Mouse (Mus musculus): Measurements from ENCODE around the gene Olfr1496. TPM values are rescaled to one million over a fixed set of nuclear protein-coding genes. Genes with fewer than 3 reads are reported as not detected.
"Not testable (repeated sequence)": the region's sequence is repeated elsewhere in the genome, so short reads cannot be mapped to it uniquely, and the experiment has no call there.

Gene Olfr1496
- not detected in 2 replicates for polyA plus RNA-seq (2014; fragmentation: Nextera tagmentation; extraction: Ambion mirVana)

GRCm38 (mm10) chr19:13777578-13777977 is at the start of gene Olfr1496:
Olfr1496 (plus strand) TSS chr19:13777878.
- H3K9me3 ChIP-seq (ENCODE audit: control insufficient read depth, low read length) = no peaks in the 10 kb centered on the region
- H3K27ac ChIP-seq (replicated peaks in 1 of 2; ENCODE audit: control insufficient read depth in 1 of 2, insufficient read depth in 1 of 2, low read depth in 2 of 2, low read length in 2 of 2) = no peak within 1 kb of the TSS
- no peak within 1 kb of the TSS for H3K4me2 ChIP-seq (ENCODE audit: low read length)
- H3K4me1 ChIP-seq (ENCODE audit: control insufficient read depth in 2 of 2, insufficient read depth in 2 of 2, low read length in 2 of 2) = no peaks in the 10 kb centered on the region
- no peaks in the 10 kb centered on the region for H3K36me3 ChIP-seq (ENCODE audit: control insufficient read depth, insufficient read depth, low read length)
- H3K27me3 ChIP-seq (ENCODE audit: control insufficient read depth, insufficient read depth, low read length) = no peaks in the 10 kb centered on the region
- 76% methylated on average over 1 of the region's 1 CpGs for WGBS
- ATAC-seq (ENCODE audit: insufficient number of reproducible peaks, insufficient read depth, low FRiP score, low read depth) = no peak
- H3K9ac ChIP-seq (ENCODE audit: low read length) = no peak within 1 kb of the TSS
- H3K4me3 ChIP-seq (ENCODE audit: control insufficient read depth in 1 of 2, insufficient read depth in 1 of 2, low read depth in 1 of 2, low read length in 2 of 2) = no peak within 1 kb of the TSS

DNA sequence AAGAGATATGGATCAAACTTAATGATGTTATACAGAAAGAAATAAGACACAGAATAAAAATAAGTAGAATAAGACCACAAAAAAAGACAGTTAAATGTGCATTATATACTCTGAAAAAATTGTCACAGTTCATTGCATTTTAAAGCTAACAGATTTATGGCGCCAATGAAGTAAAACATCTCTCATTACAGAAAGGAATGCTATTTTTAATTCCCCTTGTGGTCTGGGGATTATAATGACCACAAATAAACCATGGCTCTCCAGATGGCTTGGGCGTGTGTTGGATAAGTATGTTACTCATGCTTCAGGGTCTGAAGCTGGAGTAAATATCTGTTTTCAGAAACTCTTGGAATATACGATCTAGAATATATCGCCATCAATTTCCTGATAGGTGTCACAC is 38.2 kb upstream of the Olfr1496 start, which contains the start of gene Olfr1494:
TSS of gene Olfr1494 (plus strand) at position 301 of the 400 bp plus-strand sequence.
- Histone ChIP-seq H3K4me2 (ENCODE audit: low read length) (no peak within 1 kb of the TSS), H3K27ac (replicated peaks in 1 of 2; ENCODE audit: control insufficient read depth in 1 of 2, insufficient read depth in 1 of 2, low read depth in 2 of 2, low read length in 2 of 2) (no peak within 1 kb of the TSS), H3K27me3 (ENCODE audit: control insufficient read depth, insufficient read depth, low read length) (no peaks in the 10 kb centered on the region), H3K4me3 (ENCODE audit: control insufficient read depth in 1 of 2, insufficient read depth in 1 of 2, low read depth in 1 of 2, low read length in 2 of 2) (no peak within 1 kb of the TSS), H3K9me3 (ENCODE audit: control insufficient read depth, low read length) (peaks cover 3% of the 10 kb centered on the region; the same call in 1 of the 2 replicates), H3K36me3 (ENCODE audit: control insufficient read depth, insufficient read depth, low read length) (no peaks in the 10 kb centered on the region), H3K4me1 (ENCODE audit: control insufficient read depth in 2 of 2, insufficient read depth in 2 of 2, low read length in 2 of 2) (no peaks in the 10 kb centered on the region), H3K9ac (ENCODE audit: low read length) (no peak within 1 kb of the TSS)
- no peak for ATAC-seq (ENCODE audit: insufficient number of reproducible peaks, insufficient read depth, low FRiP score, low read depth)
- 82% methylated on average over 4 of the region's 4 CpGs for WGBS

GRCm38 (mm10) chr19:13749366-13749765 is 28.3 kb upstream of the Olfr1496 start:
- no peak for ATAC-seq (ENCODE audit: insufficient number of reproducible peaks, insufficient read depth, low FRiP score, low read depth)
- Histone ChIP-seq H3K9me3 (ENCODE audit: control insufficient read depth, low read length) (no peaks in the 10 kb centered on the region), H3K4me2 (ENCODE audit: low read length) (no peak overlapping the region), H3K9ac (ENCODE audit: low read length) (no peak overlapping the region), H3K27me3 (ENCODE audit: control insufficient read depth, insufficient read depth, low read length) (no peaks in the 10 kb centered on the region), H3K27ac (replicated peaks in 1 of 2; ENCODE audit: control insufficient read depth in 1 of 2, insufficient read depth in 1 of 2, low read depth in 2 of 2, low read length in 2 of 2) (no peak overlapping the region), H3K36me3 (ENCODE audit: control insufficient read depth, insufficient read depth, low read length) (no peaks in the 10 kb centered on the region), H3K4me1 (ENCODE audit: control insufficient read depth in 2 of 2, insufficient read depth in 2 of 2, low read length in 2 of 2) (no peaks in the 10 kb centered on the region), H3K4me3 (ENCODE audit: control insufficient read depth in 1 of 2, insufficient read depth in 1 of 2, low read depth in 1 of 2, low read length in 2 of 2) (no peak overlapping the region)
- 67% methylated on average over 1 of the region's 1 CpGs for WGBS

DNA sequence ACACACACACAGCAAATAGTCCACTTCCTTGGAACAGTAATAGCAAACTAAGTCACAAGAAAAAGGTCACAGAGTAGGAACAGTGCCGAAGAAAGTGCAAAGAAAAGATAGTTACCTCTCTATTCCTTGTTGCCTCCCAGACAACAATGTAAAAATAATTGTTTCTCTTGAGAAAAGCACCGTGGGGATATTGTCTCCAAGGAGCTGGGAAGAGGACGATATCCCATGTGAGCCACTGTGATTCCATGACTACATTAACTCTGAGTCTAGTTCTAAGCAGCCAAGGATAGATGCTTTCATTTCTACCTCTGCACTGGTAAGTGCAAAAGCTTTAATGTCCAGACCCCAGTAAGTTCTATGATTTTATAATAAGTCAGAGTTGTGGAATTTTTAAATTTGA is 13.4 kb upstream of the Olfr1496 start, which contains the start of gene Olfr1495:
TSS of gene Olfr1495 (plus strand) at position 301 of the 400 bp plus-strand sequence.
- WGBS = 59% methylated on average over 3 of the region's 3 CpGs
- Histone ChIP-seq H3K4me1 (ENCODE audit: control insufficient read depth in 2 of 2, insufficient read depth in 2 of 2, low read length in 2 of 2) (no peaks in the 10 kb centered on the region), H3K27me3 (ENCODE audit: control insufficient read depth, insufficient read depth, low read length) (no peaks in the 10 kb centered on the region), H3K4me2 (ENCODE audit: low read length) (no peak within 1 kb of the TSS), H3K9ac (ENCODE audit: low read length) (no peak within 1 kb of the TSS), H3K36me3 (ENCODE audit: control insufficient read depth, insufficient read depth, low read length) (no peaks in the 10 kb centered on the region), H3K27ac (replicated peaks in 1 of 2; ENCODE audit: control insufficient read depth in 1 of 2, insufficient read depth in 1 of 2, low read depth in 2 of 2, low read length in 2 of 2) (no peak within 1 kb of the TSS), H3K9me3 (ENCODE audit: control insufficient read depth, low read length) (0 out of 2 replicates have a peak, but pooled peaks cover 3% of the 10 kb centered on the region), H3K4me3 (ENCODE audit: control insufficient read depth in 1 of 2, insufficient read depth in 1 of 2, low read depth in 1 of 2, low read length in 2 of 2) (no peak within 1 kb of the TSS)
- ATAC-seq (ENCODE audit: insufficient number of reproducible peaks, insufficient read depth, low FRiP score, low read depth) = no peak

DNA sequence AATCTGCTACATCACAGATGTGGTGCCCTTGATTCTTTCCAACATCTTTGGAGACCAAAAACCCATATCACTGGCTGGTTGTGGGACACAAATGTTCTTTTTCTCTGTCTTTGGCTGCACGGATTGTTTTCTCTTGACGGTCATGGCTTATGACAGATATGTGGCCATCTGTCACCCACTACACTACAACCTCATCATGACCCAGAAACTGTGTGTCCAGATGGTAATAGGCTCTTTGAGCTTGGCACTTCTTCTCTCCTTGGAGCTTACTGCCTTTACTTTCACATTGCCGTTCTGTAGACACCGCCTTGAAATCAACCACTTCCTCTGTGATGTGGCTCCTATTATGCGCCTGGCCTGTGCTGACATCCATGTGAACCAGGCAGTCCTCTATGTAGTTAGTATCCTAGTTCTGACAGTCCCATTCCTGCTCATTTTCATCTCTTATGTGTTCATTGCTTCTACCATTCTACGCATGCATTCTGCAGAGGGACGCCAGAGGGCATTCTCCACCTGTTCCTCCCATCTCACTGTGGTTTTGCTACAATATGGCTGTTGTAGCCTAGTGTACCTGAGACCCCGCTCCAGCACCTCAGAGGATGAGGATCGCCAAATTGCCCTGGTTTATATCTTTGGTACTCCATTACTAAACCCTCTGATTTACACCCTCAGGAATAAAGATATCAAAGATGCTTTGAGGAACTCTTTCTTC is 9.0 kb upstream of the Olfr1496 start:
- no peak for ATAC-seq (ENCODE audit: insufficient number of reproducible peaks, insufficient read depth, low FRiP score, low read depth)
- Histone ChIP-seq H3K9me3 (ENCODE audit: control insufficient read depth, low read length) (0 out of 2 replicates have a peak, but pooled peaks cover 3% of the 10 kb centered on the region), H3K27me3 (ENCODE audit: control insufficient read depth, insufficient read depth, low read length) (no peaks in the 10 kb centered on the region), H3K4me2 (ENCODE audit: low read length) (no peak overlapping the region), H3K9ac (ENCODE audit: low read length) (no peak overlapping the region), H3K4me3 (ENCODE audit: control insufficient read depth in 1 of 2, insufficient read depth in 1 of 2, low read depth in 1 of 2, low read length in 2 of 2) (no peak overlapping the region), H3K36me3 (ENCODE audit: control insufficient read depth, insufficient read depth, low read length) (no peaks in the 10 kb centered on the region), H3K27ac (replicated peaks in 1 of 2; ENCODE audit: control insufficient read depth in 1 of 2, insufficient read depth in 1 of 2, low read depth in 2 of 2, low read length in 2 of 2) (no peak overlapping the region), H3K4me1 (ENCODE audit: control insufficient read depth in 2 of 2, insufficient read depth in 2 of 2, low read length in 2 of 2) (no peaks in the 10 kb centered on the region)
- WGBS = 81% methylated on average over 9 of the region's 9 CpGs

DNA sequence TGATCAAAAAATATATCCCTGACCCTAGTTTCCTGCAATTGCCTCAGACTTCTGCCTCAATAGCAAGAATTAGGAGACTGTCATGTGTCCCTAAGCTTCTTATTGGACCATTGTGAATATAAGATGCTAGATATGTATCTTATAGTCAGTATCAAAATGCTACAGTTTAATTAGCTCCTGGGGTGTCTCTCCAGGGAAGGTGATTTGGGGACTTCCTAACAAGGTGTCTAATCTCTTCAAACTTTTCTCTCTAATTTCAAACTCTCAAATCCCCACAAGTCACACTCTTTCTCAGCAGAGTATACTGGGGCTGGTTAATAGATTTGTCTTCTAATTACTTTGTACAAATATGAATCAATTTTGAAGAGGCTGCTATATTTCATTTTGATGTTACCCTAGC is 20.4 kb downstream of the Olfr1496 start, which contains the start of gene Olfr1497:
TSS of gene Olfr1497 (minus strand) at position 101 of the 400 bp plus-strand sequence.
- Histone ChIP-seq H3K4me2 (ENCODE audit: low read length) (no peak within 1 kb of the TSS), H3K27ac (replicated peaks in 1 of 2; ENCODE audit: control insufficient read depth in 1 of 2, insufficient read depth in 1 of 2, low read depth in 2 of 2, low read length in 2 of 2) (no peak within 1 kb of the TSS), H3K9ac (ENCODE audit: low read length) (no peak within 1 kb of the TSS), H3K9me3 (ENCODE audit: control insufficient read depth, low read length) (no peaks in the 10 kb centered on the region), H3K27me3 (ENCODE audit: control insufficient read depth, insufficient read depth, low read length) (no peaks in the 10 kb centered on the region), H3K4me1 (ENCODE audit: control insufficient read depth in 2 of 2, insufficient read depth in 2 of 2, low read length in 2 of 2) (no peaks in the 10 kb centered on the region), H3K36me3 (ENCODE audit: control insufficient read depth, insufficient read depth, low read length) (no peaks in the 10 kb centered on the region), H3K4me3 (ENCODE audit: control insufficient read depth in 1 of 2, insufficient read depth in 1 of 2, low read depth in 1 of 2, low read length in 2 of 2) (no peak within 1 kb of the TSS)
- no peak for ATAC-seq (ENCODE audit: insufficient number of reproducible peaks, insufficient read depth, low FRiP score, low read depth)

GRCm38 (mm10) chr19:13805486-13805885 is 27.8 kb downstream of the Olfr1496 start:
- H3K4me2 ChIP-seq (ENCODE audit: low read length); H3K4me3 ChIP-seq (ENCODE audit: control insufficient read depth in 1 of 2, insufficient read depth in 1 of 2, low read depth in 1 of 2, low read length in 2 of 2); H3K9me3 ChIP-seq (ENCODE audit: control insufficient read depth, low read length); H3K4me1 ChIP-seq (ENCODE audit: control insufficient read depth in 2 of 2, insufficient read depth in 2 of 2, low read length in 2 of 2); H3K27me3 ChIP-seq (ENCODE audit: control insufficient read depth, insufficient read depth, low read length); ATAC-seq (ENCODE audit: insufficient number of reproducible peaks, insufficient read depth, low FRiP score, low read depth); H3K27ac ChIP-seq (replicated peaks in 1 of 2; ENCODE audit: control insufficient read depth in 1 of 2, insufficient read depth in 1 of 2, low read depth in 2 of 2, low read length in 2 of 2); H3K36me3 ChIP-seq (ENCODE audit: control insufficient read depth, insufficient read depth, low read length); H3K9ac ChIP-seq (ENCODE audit: low read length): not testable (repeated sequence)
- 43% methylated on average over 1 of the region's 1 CpGs for WGBS

GRCm38 (mm10) chr19:13812823-13813222 is 35.1 kb downstream of the Olfr1496 start:
- no peaks in the 10 kb centered on the region for H3K36me3 ChIP-seq (ENCODE audit: control insufficient read depth, insufficient read depth, low read length)
- H3K4me1 ChIP-seq (ENCODE audit: control insufficient read depth in 2 of 2, insufficient read depth in 2 of 2, low read length in 2 of 2) = no peaks in the 10 kb centered on the region
- H3K27ac ChIP-seq (replicated peaks in 1 of 2; ENCODE audit: control insufficient read depth in 1 of 2, insufficient read depth in 1 of 2, low read depth in 2 of 2, low read length in 2 of 2) = no peak overlapping the region
- H3K9me3 ChIP-seq (ENCODE audit: control insufficient read depth, low read length) = no peaks in the 10 kb centered on the region
- WGBS = 60% methylated on average over 2 of the region's 2 CpGs
- no peak overlapping the region for H3K9ac ChIP-seq (ENCODE audit: low read length)
- H3K4me2 ChIP-seq (ENCODE audit: low read length) = no peak overlapping the region
- no peak for ATAC-seq (ENCODE audit: insufficient number of reproducible peaks, insufficient read depth, low FRiP score, low read depth)
- H3K27me3 ChIP-seq (ENCODE audit: control insufficient read depth, insufficient read depth, low read length) = no peaks in the 10 kb centered on the region
- no peak overlapping the region for H3K4me3 ChIP-seq (ENCODE audit: control insufficient read depth in 1 of 2, insufficient read depth in 1 of 2, low read depth in 1 of 2, low read length in 2 of 2)

Measured in heart, embryonic 14.5 days (tissue).